Mouse (Mus musculus) stomach, postnatal 0 days (tissue): ENCODE results near the gene Fitm2. TPM values are rescaled to one million over a fixed set of nuclear protein-coding genes. Genes with fewer than 3 reads are reported as not detected.

Source experiments
- ATAC-seq: fragments of 200-750 bp; cut with Nextera tagmentation; 2 replicates; pipeline ENCODE4 v1.8.0; 2017; ENCODE audit not compliant: low FRiP score, low TSS enrichment
- DNase-seq: peaks from one replicate; pipeline ENCODE4 v3.0.0-alpha.2; 2016; ENCODE audit warnings: low spot score
- H3K27ac ChIP-seq: fragments of 300-500 bp; sonication (generic); replicated peaks from 2 replicates; pipeline ENCODE4 v1.5.1; 2014; ENCODE audit warnings: mild to moderate bottlenecking, control low read depth
- H3K27me3 ChIP-seq: fragments of 300-500 bp; sonication (generic); 2 replicates; pipeline ENCODE4 v1.6.1; 2014; ENCODE audit warnings: low read length; ENCODE audit not compliant: control insufficient read depth, insufficient read depth
- H3K36me3 ChIP-seq: fragments of 300-500 bp; sonication (generic); 2 replicates; pipeline ENCODE4 v1.6.1; 2014; ENCODE audit warnings: low read length, mixed read lengths; ENCODE audit not compliant: control insufficient read depth, insufficient read depth
- H3K4me1 ChIP-seq: fragments of 300-500 bp; sonication (generic); replicated peaks from 2 replicates; pipeline ENCODE4 v1.6.1; 2014; ENCODE audit warnings: antibody characterized with exemption; ENCODE audit not compliant: control insufficient read depth, insufficient read depth
- H3K4me2 ChIP-seq: fragments of 300-500 bp; sonication (generic); replicated peaks from 2 replicates; pipeline ENCODE4 v1.6.1; 2014; ENCODE audit warnings: low read depth, mild to moderate bottlenecking, control low read depth, moderate library complexity
- H3K4me3 ChIP-seq: fragments of 300-500 bp; sonication (generic); 2 replicates; pipeline ENCODE4 v1.5.1; 2014; ENCODE audit warnings: low read depth, low read length, control low read depth
- H3K9ac ChIP-seq: fragments of 300-500 bp; sonication (generic); 2 replicates; pipeline ENCODE4 v1.6.1; 2014; ENCODE audit warnings: mild to moderate bottlenecking, low read length, control low read depth, mixed read lengths
- H3K9me3 ChIP-seq: fragments of 300-500 bp; sonication (generic); 2 replicates; pipeline ENCODE4 v1.6.1; 2016; ENCODE audit warnings: low read length; ENCODE audit not compliant: control insufficient read depth
- CTCF ChIP-seq: IDR thresholded peaks from 2 replicates; pipeline ENCODE4 v1.5.1; 2016; ENCODE audit warnings: antibody characterized with exemption, low read depth, mild to moderate bottlenecking, moderate library complexity
- EP300 ChIP-seq: optimal IDR thresholded peaks from 2 replicates; pipeline ENCODE3; 2016; ENCODE audit warnings: antibody characterized with exemption
- WGBS: fragments of 180-500 bp; shearing (Covaris S2); extraction: QIAGEN DNeasy Blood & Tissue Kit; methylation state at CpG from one replicate; pipeline ENCODE4 v1.1.7; 2014; 5-methylcytosine and 5-hydroxymethylcytosine counted together
- polyA plus RNA-seq: library from polyadenylated mRNA; unstranded; fragments of >200 nt; fragmentation: Nextera tagmentation; extraction: Ambion mirVana; gene quantifications from 2 replicates; pipeline ENCODE4 v1.2.1, GENCODE M21; 2015

Gene Fitm2
- polyA plus RNA-seq, 1 experiment from 2014 or later = 11.2 TPM

GRCm38 (mm10) chr2:163443543-163443942, 28.9 kb downstream of the Fitm2 start:
- 66% methylated on average over 6 of the region's 6 CpGs for WGBS
- Histone ChIP-seq H3K27me3 (no peaks in the 10 kb centered on the region), H3K36me3 (no peaks in the 10 kb centered on the region), H3K9ac (no peak overlapping the region), H3K4me3 (no peak overlapping the region), H3K27ac (no peak overlapping the region), H3K4me1 (no peaks in the 10 kb centered on the region), H3K9me3 (no peaks in the 10 kb centered on the region), H3K4me2 (no peak overlapping the region)
- no peak for TF ChIP-seq EP300
- TF ChIP-seq CTCF = no peak
- DNase-seq (no peak), ATAC-seq (no peak)

GRCm38 (mm10) chr2:163439488-163439887, 32.9 kb downstream of the Fitm2 start:
- Histone ChIP-seq H3K4me3 (no peak overlapping the region), H3K36me3 (no peaks in the 10 kb centered on the region), H3K27me3 (no peaks in the 10 kb centered on the region), H3K9ac (no peak overlapping the region), H3K4me2 (no peak overlapping the region), H3K27ac (no peak overlapping the region), H3K4me1 (no peaks in the 10 kb centered on the region), H3K9me3 (no peaks in the 10 kb centered on the region)
- WGBS = 64% methylated on average over 1 of the region's 1 CpGs
- ATAC-seq = no peak
- DNase-seq = no peak
- TF ChIP-seq CTCF = no peak
- TF ChIP-seq EP300 = no peak

- Histone ChIP-seq H3K27ac (no peak overlapping the region), H3K36me3 (no peaks in the 10 kb centered on the region), H3K9me3 (no peaks in the 10 kb centered on the region), H3K27me3 (no peaks in the 10 kb centered on the region), H3K4me2 (peak overlapping the region; percentile 44), H3K9ac (no peak overlapping the region), H3K4me3 (peak overlapping the region; percentile 33), H3K4me1 (no peaks in the 10 kb centered on the region)
- ATAC-seq = 0 out of 2 replicates have a peak, but pooled peaks have one; percentile 11
- TF ChIP-seq CTCF = no peak
- no peak for TF ChIP-seq EP300
- 2% methylated on average over 23 of the region's 30 CpGs for WGBS
- DNase-seq = peak; percentile 62
These were observed 33.6 kb downstream of the Fitm2 start for GRCm38 (mm10) chr2:163438619-163439451.

GRCm38 (mm10) chr2:163438246-163438618, 34.2 kb downstream of the Fitm2 start, which contains the start of gene Gdap1l1:
Gene Gdap1l1, plus strand, starts transcription at chr2:163438476.
- Histone ChIP-seq H3K9ac (no peak within 1 kb of the TSS), H3K4me2 (peak within 1 kb of the TSS; percentile 44), H3K27ac (no peak within 1 kb of the TSS), H3K36me3 (no peaks in the 10 kb centered on the region), H3K4me3 (peak within 1 kb of the TSS; percentile 33), H3K27me3 (no peaks in the 10 kb centered on the region), H3K9me3 (no peaks in the 10 kb centered on the region), H3K4me1 (no peaks in the 10 kb centered on the region)
- no peak for TF ChIP-seq CTCF
- TF ChIP-seq EP300 = no peak
- WGBS = 2% methylated on average over 15 of the region's 18 CpGs
- ATAC-seq (peak; percentile 38; the same call in 1 of the 2 replicates), DNase-seq (no peak)

GRCm38 (mm10) chr2:163437800-163438199, 34.6 kb downstream of the Fitm2 start:
- no peak overlapping the region for H3K27ac ChIP-seq
- H3K4me1 ChIP-seq = no peaks in the 10 kb centered on the region
- DNase-seq (no peak), ATAC-seq (no peak)
- no peaks in the 10 kb centered on the region for H3K36me3 ChIP-seq
- no peaks in the 10 kb centered on the region for H3K27me3 ChIP-seq
- TF ChIP-seq EP300 = no peak
- TF ChIP-seq CTCF = no peak
- no peak overlapping the region for H3K9ac ChIP-seq
- no peaks in the 10 kb centered on the region for H3K9me3 ChIP-seq
- no peak overlapping the region for H3K4me3 ChIP-seq
- peak overlapping the region; percentile 44 for H3K4me2 ChIP-seq
- WGBS = 48% methylated on average over 4 of the region's 4 CpGs

GRCm38 (mm10) chr2:163433971-163434370, 38.5 kb downstream of the Fitm2 start:
- H3K4me1 ChIP-seq = no peaks in the 10 kb centered on the region
- no peak for ATAC-seq
- TF ChIP-seq EP300 (no peak), CTCF (no peak)
- no peaks in the 10 kb centered on the region for H3K9me3 ChIP-seq
- DNase-seq = no peak
- H3K4me3 ChIP-seq = no peak overlapping the region
- H3K27me3 ChIP-seq = no peaks in the 10 kb centered on the region
- H3K27ac ChIP-seq = no peak overlapping the region
- H3K36me3 ChIP-seq = no peaks in the 10 kb centered on the region
- no peak overlapping the region for H3K4me2 ChIP-seq
- 16% methylated on average over 4 of the region's 4 CpGs for WGBS
- no peak overlapping the region for H3K9ac ChIP-seq
